Mouse (Mus musculus) embryonic fibroblast, embryonic 13.5 days (primary cell): ENCODE data around the gene Otof. TPM values are rescaled to one million over a fixed set of nuclear protein-coding genes. Genes with fewer than 3 reads are reported as not detected.

Source experiments
- H3K27ac ChIP-seq: 2 replicates; pipeline ENCODE4 v1.5.1; 2012; ENCODE audit warnings: low read length, control low read depth, inconsistent platforms; ENCODE audit not compliant: insufficient read depth
- H3K4me1 ChIP-seq: 2 replicates; pipeline ENCODE4 v1.6.1; 2011; ENCODE audit warnings: low read length; ENCODE audit not compliant: control insufficient read depth, insufficient read depth
- H3K4me3 ChIP-seq: 2 replicates; pipeline ENCODE4 v1.5.1; 2011; ENCODE audit warnings: mild to moderate bottlenecking, control low read depth, low read length; ENCODE audit not compliant: insufficient read depth
- CTCF ChIP-seq: IDR thresholded peaks from 2 replicates; pipeline ENCODE4 v1.5.1; 2011; ENCODE audit warnings: mild to moderate bottlenecking, control low read depth, low read length, moderate library complexity, borderline replicate concordance; ENCODE audit not compliant: insufficient read depth
- POLR2A ChIP-seq: IDR thresholded peaks from 2 replicates; pipeline ENCODE4 v1.6.1; 2011; ENCODE audit warnings: low read depth, mild to moderate bottlenecking, control low read depth, low read length, moderate library complexity
- polyA plus RNA-seq: library from polyadenylated mRNA; stranded (reverse); fragments of >200 nt; gene quantifications from 2 replicates; pipeline ENCODE4 v1.2.4, GENCODE M21; 2011; ENCODE audit warnings: low read depth; ENCODE audit not compliant: missing spikeins, insufficient read length

Gene Otof
- polyA plus RNA-seq, 1 experiment: not detected

DNA sequence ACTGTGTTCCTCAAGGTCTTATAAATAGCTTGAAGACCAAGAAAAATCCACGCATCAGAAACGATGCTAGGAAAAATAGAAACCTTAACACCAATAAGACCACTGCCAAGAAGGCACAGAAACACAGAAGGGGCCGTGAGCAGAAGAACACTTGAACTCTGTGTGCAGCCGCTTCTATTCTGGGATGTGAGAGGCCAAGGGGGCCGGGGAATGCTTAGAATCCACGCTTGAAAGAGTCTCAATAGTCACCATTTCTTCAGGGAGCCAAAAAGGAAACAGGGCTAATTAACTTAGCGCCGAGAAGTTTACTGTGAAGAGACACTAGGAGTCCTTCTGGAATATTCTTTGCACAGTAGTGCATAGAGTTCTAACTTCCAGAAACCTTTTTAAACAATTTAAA lies 60.6 kb downstream of the Otof start:
- H3K4me1 ChIP-seq: no peaks in the 10 kb centered on the region
- H3K27ac ChIP-seq: no peak overlapping the region
- H3K4me3 ChIP-seq: no peak overlapping the region
- TF ChIP-seq POLR2A (no peak), CTCF (no peak)

GRCm38 (mm10) chr5:30400521-30400920 lies 61.2 kb downstream of the Otof start:
- H3K4me1 ChIP-seq: no peaks in the 10 kb centered on the region
- TF ChIP-seq POLR2A (no peak), CTCF (no peak)
- no peak overlapping the region for H3K27ac ChIP-seq

GRCm38 (mm10) chr5:30391473-30391872 lies 70.3 kb downstream of the Otof start:
- TF ChIP-seq CTCF: peak; percentile 87; the same call in 1 of the 2 replicates
- no peak for TF ChIP-seq POLR2A
- Histone ChIP-seq H3K4me3 (no peak overlapping the region), H3K27ac (no peak overlapping the region), H3K4me1 (no peaks in the 10 kb centered on the region)

More at GRCm38 (mm10) chr5:30400521-30400920, 61.2 kb downstream of the Otof start:
- no peak overlapping the region for H3K4me3 ChIP-seq

GRCm38 (mm10) chr5:30389836-30390235 lies 71.9 kb downstream of the Otof start:
- no peak for TF ChIP-seq POLR2A
- H3K4me3 ChIP-seq: no peak overlapping the region
- H3K4me1 ChIP-seq: no peaks in the 10 kb centered on the region

DNA sequence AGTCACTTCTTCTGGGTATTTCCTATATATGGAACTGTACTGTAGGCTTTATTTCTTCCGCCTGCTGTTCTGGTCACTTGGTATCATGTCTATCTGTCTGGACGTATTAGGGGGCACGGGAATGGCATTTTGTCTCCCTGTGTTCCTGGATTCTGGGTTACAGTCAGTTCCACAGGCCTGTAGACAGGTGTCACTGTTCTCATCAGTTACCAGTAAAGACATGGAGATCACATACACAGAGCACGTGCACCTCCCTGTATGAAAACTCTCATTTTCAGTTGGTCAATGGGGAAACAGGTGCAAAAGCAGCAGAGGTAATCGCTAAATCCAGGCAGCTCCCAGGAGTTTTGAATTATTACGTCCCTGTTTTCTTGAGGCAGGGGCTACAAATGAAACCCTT lies 74.0 kb downstream of the Otof start:
- Histone ChIP-seq H3K27ac (no peak overlapping the region), H3K4me3 (no peak overlapping the region), H3K4me1 (no peaks in the 10 kb centered on the region)
- no peak for TF ChIP-seq POLR2A

More at GRCm38 (mm10) chr5:30389836-30390235, 71.9 kb downstream of the Otof start:
- no peak overlapping the region for H3K27ac ChIP-seq

DNA sequence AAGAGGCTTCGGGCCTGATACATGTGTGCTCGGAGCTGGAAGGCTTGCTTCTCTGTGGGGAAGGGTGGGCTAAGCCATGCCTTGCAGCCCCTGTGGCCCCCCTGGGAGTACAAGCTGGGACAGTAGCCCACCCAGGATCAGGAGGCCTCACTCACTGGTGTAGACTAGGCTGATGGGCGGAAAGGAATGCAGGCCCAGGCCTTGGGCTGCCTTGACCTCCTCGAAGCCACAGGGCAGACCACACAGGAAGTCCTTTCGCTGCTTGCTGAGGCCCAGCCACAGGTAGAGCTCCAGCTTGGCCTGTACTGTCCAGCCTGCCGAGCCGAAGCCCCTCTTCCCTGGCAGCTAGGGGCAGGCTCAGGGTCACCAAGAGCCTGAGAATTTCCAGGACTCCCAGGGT lies 78.9 kb downstream of the Otof start:
- TF ChIP-seq POLR2A (no peak), CTCF (no peak)
- H3K4me1 ChIP-seq: no peaks in the 10 kb centered on the region
- no peak overlapping the region for H3K4me3 ChIP-seq
- H3K27ac ChIP-seq: no peak overlapping the region

- no peaks in the 10 kb centered on the region for H3K4me1 ChIP-seq
- TF ChIP-seq POLR2A: no peak
- no peak for TF ChIP-seq CTCF
Measured at GRCm38 (mm10) chr5:30369426-30369825, 92.3 kb downstream of the Otof start.

DNA sequence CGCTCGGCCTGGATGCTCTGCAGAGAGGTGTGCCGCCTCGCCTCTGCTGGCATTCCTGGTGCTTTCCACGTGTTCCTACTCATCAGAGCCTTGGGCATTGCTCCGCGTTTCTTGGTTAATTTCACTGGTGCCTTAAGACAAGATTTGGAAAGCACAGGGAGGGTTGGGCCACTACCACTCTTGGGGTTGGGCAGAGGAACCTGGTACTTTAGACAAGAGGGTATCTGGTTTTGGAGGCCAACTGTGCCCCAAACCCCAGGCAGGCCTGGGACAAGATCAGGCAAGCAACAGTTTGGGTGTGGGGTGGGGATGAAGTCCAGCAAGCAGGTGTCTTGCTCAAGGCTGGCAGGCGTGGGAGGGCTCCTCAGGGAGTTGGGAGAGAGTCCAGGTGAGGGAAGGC lies 94.3 kb downstream of the Otof start:
- H3K4me3 ChIP-seq: no peak overlapping the region
- no peak overlapping the region for H3K27ac ChIP-seq

More at GRCm38 (mm10) chr5:30369426-30369825, 92.3 kb downstream of the Otof start:
- Histone ChIP-seq H3K27ac (no peak overlapping the region), H3K4me3 (no peak overlapping the region)

DNA sequence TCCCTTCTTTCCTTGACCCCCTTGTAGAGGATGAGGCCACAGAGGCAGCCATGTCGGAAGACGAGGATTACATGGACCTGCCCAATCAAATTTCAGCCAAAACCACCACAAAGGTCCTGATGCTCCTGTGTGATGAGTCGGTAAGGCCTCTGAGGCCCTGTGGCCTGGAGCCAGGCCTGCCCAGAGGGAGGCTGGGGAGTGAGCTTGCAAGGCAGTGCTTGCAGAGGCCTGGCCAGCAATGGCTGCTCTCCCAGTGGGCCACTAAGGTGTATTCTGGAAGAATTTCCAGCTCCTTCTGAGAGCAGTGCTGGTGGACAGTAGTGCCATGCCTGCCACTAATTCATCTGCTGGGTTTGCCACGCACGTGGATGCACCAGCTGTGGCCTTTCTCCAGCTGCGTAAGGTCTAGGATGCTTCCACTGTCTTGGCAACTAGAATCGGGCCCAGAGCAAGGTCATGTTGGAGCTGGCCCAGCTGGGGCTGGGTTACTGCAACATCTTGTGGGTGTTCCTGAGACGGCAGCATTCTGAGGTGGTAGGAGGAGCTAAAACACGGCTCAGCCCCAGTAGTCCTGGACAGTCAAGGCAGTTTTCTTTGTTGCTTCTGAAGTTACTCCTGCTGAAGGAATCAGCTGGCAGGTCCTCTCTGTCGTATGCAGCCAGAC lies 103.2 kb downstream of the Otof start:
- TF ChIP-seq POLR2A (no peak), CTCF (no peak)
- Histone ChIP-seq H3K4me3 (no peak overlapping the region), H3K4me1 (no peaks in the 10 kb centered on the region), H3K27ac (no peak overlapping the region)

More for the DNA sequence above, 94.3 kb downstream of the Otof start:
- no peaks in the 10 kb centered on the region for H3K4me1 ChIP-seq
- no peak for TF ChIP-seq CTCF
- TF ChIP-seq POLR2A: no peak

DNA sequence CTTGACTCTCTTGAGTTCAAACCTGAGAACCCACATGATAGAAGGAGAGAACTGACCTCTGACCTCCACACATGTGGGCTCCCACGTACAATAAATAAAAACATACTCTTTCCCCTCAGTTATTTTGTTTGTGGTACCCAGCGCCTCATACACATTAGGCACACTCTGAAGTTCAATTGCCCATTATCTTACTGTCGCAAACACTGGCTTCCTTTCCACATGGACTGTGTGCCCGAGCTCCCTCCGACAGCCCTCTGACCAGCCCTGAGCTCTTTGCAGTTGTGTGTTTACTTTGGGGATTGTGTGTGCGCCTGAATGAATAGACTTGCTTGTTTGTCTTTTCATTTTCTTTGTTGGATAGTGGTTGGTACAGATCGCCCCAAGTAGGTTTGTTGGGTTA lies 105.1 kb downstream of the Otof start:
- Histone ChIP-seq H3K4me3 (no peak overlapping the region), H3K4me1 (no peaks in the 10 kb centered on the region), H3K27ac (no peak overlapping the region)
- TF ChIP-seq POLR2A (no peak), CTCF (no peak)

- Histone ChIP-seq H3K4me1 (no peaks in the 10 kb centered on the region), H3K4me3 (no peak overlapping the region), H3K27ac (no peak overlapping the region)
- TF ChIP-seq CTCF (no peak), POLR2A (no peak)
Measured at GRCm38 (mm10) chr5:30355559-30356159, 106.1 kb downstream of the Otof start.
